Mouse (Mus musculus): ENCODE data around the gene P4ha2.

P4ha2 gene

DNA sequence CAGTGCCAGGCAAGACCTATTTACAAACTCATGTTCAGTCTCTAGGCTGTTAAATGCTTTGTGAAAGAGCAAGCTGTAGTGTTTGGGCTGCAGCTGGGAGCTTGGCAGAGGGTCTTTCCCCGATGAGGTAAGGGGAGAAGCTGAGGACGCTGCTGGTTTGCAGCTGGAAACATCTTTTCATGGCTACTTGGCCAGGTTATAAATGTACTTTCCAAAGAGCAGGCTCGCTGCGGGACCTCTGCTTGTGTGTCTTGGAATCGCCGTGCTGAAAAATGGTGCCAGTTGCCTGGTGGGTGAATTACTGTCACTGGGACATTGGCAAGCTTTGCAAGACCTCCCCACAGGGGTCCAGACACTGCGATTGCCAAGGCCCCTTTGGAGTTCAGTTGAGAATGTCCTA is 7.3 kb downstream of the P4ha2 start:
- no peak for DNase-seq (ENCODE audit: low read depth)

DNA sequence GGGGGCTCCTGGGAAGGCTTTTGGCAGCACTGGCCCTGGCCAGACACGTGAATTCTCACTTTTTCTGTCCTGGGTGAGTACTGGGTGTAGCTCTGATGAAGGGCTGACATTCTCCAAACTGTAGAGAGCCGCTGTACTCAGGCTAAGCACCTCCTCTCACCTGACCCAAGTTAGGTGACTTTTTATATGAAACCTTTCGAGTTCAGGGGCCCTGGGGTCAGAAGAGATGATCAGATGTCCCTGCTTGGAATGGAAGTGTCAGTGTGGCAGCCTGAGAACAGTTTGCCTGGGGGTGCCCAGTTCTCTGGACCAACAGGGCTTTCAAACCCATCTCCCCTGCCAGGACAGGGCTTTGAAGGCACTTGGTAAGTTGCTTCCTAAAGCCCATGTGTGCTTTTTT is 8.2 kb downstream of the P4ha2 start:
- no peak for DNase-seq (ENCODE audit: low read depth)

DNA sequence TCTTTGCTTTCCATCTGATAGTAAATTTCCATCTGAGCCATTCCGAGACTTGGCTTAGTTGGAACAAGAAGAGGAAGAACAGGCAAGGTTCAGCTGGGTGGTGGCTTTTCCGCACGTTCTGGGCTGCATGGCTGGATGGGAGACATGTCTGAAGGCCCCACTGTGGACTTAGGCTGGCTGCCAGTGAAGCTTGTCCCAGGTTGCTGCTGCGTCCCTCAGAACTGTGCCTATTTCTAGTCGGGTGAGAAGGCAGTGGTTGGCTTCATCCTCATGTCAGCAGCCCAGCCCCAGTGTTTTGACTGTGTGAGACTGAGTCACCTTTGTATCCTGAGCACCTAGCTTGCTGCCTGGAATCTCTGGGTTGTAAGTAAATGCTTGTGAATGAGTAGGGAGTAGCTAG is 9.0 kb downstream of the P4ha2 start:
- DNase-seq (ENCODE audit: low read depth): no peak

DNA sequence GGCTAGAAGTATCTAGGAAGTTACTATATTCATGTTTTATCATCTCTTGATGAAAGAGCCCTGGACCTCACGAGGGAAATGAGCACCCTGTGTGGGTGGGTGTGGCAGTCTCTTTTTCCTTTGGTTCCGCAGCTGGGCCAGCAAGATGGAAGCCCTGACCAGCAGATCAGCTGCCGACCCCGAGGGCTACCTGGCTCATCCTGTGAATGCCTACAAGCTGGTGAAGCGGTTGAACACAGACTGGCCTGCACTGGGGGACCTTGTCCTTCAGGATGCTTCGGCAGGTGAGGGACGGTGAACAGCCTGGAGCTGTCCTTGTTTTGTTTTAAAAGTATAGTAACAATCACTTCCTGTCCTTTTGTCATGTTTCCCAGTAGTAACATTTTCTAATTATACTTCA is 11.4 kb downstream of the P4ha2 start:
- DNase-seq (ENCODE audit: low read depth): no peak

DNA sequence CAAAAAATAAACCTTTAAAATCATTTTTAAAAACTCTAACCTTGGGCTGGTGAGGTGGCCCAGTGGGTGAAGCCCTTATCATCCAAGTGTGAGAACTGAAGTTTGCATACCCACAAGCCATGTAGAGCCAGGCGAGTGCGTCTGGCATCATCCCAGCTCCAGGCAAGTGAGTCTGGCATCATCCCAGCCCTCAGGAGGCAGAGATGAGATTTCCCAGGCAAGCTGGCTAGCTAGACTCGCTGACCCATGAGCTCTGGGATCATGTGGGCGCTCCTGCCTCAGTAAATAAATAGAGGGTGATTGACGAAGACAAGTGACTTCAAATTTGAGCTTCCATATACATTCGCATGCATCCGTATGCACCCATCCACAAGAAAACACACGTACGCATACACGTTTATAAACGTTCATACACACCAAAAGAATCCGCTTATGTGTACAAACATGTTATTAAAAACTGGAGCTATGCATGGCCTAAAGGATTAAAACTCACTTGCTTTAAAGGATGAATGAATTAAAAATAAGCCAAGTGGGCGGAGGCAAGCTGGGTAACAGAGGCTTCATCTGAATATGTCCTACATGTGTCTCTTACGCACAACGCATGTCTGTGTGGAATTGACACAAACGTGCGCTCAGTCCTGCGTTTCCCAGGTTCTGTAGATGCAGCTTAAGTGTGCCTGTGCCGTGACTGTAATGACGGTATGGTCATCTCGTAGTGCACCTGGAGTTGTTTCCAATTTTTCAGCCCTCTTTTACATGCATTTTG is 12.3 kb downstream of the P4ha2 start:
- no peak for DNase-seq (ENCODE audit: low read depth)

DNA sequence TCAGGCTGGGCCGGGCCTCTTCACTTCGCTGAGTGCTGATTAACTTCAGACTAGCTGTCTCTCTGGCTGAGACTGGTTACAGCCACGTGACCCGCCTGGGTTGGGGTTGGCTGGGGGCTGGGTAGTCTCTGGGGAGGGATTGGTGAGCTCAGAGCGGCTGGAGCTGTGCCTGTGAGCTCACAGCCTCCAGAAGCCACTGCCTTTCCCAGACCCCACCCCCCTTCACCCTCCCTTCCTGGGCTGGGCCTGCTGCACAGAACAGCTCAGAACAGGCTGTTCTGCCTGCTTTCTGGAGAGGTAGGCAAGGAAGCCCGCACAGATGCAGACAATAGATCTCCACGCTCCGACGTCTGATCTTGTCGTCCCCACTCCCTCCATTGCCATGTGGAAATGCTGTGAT is 13.0 kb downstream of the P4ha2 start:
- peak; percentile 78 for DNase-seq (ENCODE audit: low read depth)

DNA sequence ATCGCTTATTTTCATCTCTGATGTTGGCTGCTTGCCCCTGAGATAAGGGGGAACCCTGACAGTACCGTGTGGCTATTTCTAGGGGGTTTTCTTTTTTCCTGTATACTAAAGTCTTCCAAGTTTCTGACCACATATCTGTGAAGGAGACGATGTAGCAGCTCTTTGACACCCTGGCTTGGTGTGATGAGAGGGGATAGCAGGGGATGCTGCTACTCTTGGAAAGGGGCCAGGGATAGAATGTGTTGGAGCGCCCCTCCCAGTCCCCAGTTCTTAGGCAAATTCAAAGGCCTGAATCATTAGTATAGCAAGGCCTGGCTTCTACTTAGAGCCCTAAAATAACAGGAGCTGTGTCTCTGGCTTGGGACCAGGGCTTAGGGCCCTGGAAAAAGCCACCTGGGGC is 13.5 kb downstream of the P4ha2 start:
- DNase-seq (ENCODE audit: low read depth): no peak

DNA sequence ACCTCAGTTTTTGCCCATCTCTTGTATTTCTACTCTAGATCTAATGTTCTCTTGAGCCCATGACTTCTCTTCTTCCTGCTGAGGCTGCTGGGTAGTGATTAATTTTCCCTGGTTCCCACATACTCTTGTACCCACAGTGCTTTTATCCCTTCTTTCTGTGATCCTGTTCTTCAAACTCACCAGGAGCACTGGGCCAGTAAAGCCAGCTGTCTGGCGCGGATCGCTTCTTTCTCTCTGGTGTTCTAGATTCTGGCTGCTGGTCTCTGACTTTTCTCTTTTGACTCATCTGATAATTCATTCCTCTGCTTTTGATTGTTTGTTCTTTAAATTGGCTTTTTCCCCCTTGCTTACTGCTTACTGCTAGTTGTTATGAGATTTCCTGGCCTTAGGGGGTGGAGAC is 14.9 kb downstream of the P4ha2 start:
- no peak for DNase-seq (ENCODE audit: low read depth)

DNA sequence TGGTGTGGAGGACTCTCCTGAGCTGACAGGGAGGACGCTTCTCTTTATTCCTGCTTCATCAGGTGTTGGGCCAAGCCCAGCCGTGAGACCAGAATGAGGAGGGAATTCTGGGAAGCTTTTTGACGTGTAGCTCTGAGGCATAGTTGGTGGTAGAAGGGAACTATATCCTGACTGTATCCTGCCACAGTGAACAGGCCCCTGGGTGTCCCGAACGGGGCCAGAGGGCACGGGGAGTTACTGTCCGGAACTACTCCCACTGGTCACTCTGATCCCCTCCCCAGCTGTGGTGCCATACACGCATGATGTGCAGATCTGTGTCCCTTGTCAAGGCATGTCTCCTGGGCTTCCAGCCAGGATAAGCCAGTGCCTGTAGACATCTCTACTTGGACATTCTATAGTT is 15.4 kb downstream of the P4ha2 start:
- DNase-seq (ENCODE audit: low read depth): no peak

DNA sequence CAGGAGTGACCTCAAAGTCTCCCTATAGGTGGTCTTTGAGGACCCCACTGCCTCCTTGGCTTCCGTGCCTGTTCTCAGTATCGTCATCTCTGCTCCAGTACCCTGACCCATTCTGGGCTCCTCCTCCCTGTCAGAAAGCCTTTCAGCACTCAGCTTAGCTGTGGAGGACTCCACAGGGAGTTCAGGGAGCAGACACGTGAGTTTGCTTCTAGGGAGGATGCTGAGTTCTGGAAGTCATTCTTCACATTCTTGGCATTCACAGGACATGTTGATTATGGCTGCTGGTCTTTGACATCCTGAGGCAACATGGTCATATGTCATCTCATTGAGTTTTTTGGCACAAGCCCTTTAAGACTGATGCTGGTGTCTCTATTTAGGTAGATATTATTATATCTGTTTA is 16.0 kb downstream of the P4ha2 start:
- DNase-seq (ENCODE audit: low read depth): no peak

DNA sequence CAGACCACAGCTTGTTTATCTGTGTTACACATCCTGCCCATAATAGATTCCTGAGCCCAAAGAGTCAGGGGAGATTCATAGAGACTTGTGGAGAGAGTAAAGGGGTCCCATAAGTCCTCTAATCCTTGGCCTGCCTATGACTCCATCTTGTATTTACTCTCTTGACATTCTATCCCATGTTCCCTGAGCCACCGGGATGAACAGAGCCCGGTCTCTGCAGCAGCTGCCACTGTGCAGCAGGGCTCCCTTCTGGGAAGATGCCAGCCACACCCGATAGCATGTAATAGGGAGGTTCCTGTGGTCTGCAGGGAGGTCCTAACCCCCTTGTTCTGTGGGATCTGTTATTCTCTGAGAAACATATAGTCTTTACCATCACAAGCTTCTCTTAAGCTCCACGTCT is 16.5 kb downstream of the P4ha2 start:
- DNase-seq (ENCODE audit: low read depth): no peak

DNA sequence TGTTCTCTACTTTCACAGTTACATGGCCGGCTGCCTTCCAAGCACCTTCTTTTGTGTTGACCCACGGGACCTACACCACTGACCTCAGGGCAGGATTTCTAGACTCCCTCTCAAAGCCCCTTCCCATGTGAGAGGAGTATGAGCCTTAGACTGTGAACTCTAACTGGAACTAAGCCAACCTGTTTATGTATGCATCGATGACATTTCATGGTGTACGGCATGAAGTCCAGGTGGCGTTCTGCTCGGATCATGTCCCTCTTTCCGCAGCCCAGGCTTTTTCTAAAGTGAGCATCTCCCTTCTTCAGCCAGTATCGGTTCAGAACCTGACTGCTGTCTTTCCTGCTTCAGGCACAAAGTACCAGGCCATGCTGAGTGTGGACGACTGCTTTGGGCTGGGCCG is 17.2 kb downstream of the P4ha2 start:
- no peak for DNase-seq (ENCODE audit: low read depth)

DNA sequence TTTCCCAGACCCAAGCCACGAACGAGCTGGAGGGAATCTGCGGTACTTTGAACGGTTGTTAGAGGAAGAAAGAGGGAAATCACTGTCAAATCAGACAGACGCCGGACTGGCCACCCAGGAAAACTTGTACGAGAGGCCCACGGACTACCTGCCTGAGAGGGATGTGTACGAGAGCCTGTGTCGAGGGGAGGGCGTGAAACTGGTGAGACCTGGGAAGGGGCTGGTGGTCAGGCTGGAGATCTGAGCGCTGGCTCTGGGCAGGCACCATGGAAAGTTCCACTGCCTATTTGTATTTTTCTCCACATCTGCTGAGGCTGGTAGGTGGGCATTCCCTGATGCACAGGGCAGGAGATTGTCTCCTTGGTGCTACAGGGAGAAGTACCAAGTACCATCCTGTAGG is 19.2 kb downstream of the P4ha2 start:
- no peak for DNase-seq (ENCODE audit: low read depth)

DNA sequence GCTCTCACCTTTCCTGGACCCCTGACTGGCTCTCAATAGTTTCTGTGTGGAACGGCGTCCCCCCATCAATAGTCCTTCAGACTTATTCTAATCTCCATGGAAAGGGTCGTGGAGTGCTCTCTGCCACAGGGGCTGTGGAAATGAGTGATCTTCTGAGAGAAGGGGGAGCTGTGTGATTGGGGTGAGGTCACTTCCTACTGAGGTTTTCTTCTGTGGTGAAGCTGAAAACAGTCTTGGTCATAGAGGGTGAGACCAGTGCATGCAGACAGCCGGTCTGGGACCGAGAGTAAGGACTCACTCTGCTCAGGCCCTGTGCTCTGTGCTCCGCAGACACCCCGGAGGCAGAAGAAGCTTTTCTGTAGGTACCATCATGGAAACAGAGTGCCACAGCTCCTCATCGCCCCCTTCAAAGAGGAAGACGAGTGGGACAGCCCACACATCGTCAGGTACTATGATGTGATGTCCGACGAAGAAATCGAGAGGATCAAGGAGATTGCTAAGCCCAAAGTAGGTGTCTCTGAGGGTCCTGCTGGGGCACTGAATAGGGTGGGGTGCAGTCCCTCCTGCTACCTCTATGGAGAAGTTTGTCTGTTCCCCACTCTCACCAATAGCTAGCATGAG is 20.0 kb downstream of the P4ha2 start:
- DNase-seq (ENCODE audit: low read depth): no peak

DNA sequence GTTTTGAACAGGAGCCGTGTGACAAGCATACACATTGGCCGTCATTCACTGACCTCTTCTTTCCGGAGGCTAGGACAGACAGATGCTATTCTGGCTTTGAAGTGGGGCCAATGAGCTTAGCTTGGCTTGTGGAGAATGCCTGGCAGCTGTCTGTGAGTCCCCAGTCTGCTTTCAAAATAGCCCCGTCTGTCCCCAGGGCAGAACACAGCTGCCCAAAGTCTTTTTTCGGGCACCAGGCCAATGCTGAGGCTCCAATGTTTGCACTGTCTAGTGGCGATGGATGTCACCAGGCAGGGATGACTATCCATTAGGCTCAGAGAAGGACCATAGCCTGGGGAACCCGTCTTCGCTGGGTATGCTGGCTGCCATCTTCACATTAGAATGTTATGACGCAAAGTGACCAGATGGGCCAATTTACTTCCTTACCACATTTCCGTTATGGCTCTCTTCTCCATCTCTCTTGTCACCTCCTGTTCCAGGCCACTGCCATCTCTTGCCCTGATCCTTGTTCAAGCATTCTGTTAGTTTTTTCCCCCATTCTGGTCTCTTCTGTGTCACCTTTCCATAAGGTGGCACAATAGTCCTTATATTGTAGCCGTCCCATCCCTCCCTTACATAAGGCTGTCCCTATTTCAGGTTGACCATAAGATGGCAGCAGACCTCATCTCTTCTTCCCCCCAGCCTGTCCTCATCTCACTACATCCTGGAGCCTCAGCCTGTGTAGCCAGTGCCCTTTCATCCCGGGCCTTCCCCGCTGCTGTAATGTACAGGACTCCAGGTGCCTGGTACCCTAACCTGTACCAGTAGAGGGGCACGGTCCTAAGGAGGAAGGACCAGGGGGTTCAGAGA is 22.7 kb downstream of the P4ha2 start:
- DNase-seq (ENCODE audit: low read depth): peak; percentile 27

DNA sequence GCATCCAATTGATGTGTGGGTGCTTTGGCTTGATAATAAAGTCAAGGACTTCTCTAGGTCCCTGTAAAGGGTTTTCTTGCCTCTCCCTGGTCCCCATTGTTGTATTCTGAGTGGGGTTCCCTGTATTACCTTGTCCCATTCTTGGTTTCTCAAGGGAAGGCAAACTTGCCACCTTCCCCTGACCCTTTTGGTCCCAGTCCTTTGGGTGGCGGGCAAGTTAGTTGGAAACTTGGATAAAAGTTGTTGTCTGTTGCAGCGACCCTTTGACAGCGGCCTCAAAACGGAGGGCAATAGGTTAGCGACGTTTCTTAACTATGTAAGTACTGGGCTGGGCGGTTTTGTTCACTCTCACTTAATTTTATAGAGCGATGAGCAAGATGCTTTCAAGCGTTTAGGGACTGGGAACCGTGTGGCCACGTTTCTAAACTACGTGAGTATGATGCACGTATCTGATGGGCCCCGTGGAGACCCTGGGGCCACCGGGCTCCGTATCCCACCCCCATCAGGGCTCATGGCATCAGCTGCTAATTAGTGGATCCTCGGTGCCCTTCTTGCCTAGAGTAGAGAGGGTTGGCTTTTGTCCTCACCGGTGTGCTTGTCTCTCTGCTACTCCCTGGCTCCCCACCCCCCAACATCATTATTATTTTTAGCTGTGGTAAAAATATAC is 26.2 kb downstream of the P4ha2 start:
- no peak for DNase-seq (ENCODE audit: low read depth)

DNA sequence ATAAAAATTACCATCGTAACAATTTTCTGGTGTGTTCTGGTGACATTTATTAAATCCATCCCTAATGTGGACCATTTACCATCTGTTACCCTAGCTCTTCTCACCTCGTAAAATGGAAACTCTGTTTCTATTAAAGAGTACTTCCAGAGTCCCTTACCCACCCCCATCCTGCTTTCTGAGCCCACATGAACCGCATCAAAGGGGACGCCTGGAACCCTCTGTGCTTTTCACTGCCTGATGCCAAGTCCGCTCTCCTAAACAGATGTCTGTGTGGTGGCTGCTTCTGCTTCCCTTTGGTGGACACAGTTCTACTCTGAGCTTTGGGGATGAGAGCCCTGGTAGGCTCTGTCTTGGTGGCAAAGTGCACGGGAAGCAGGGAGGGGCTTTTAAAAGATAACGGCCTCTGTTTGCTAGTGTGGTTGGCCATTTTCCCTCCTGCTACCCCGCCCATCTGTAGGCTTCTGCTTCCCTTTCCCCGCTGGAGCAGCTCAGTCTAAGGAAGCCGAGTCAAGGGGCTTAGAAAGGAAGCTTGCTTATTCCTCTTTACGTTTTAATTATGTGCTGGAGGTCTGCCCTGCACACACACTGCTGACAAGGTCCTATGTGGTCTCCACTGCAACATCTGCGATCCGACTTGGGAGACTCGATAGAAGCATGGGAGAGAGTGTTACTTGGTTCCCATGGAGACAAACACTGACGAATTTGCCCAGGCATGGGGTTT is 26.9 kb downstream of the P4ha2 start:
- peak; percentile 57 for DNase-seq (ENCODE audit: low read depth)

DNA sequence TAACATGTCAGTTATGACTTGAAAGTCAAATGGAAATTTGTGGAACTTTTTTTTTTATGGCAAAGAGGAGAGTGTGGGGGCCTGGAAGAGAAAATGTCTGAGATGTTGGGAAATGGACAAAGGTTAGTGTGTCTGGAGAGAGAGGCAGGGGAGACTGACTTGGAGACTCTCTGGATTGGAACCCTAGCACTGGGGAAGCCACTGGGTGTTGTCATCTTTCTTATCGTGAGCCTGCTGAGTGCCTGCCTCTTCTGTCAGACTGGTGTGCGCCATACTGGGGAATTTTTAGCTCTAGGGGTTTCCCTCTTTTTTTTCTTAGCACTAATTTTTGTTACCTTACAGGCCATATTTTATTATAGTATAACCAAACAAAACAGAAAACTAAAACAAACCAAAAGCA is 27.5 kb downstream of the P4ha2 start:
- no peak for DNase-seq (ENCODE audit: low read depth)

DNA sequence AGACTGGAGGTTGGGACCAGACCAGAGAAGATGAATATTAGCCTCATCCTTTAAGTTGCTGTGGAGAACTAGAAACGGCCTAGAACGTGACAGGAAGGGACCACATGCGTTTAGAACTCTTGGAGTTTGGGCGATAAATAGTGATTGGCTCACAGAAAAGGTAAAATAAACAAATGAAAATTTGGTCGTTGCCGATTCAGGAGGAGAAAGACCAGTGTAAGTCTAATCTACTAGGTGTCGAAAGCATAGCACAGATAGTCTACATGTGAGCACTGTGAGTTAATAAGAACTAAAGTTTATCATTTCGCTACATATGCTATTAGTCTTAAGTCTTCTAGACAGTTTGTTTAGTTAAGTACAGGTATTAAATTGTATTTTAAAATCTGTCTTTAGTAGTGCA is 30.1 kb downstream of the P4ha2 start:
- DNase-seq (ENCODE audit: low read depth): no peak

DNA sequence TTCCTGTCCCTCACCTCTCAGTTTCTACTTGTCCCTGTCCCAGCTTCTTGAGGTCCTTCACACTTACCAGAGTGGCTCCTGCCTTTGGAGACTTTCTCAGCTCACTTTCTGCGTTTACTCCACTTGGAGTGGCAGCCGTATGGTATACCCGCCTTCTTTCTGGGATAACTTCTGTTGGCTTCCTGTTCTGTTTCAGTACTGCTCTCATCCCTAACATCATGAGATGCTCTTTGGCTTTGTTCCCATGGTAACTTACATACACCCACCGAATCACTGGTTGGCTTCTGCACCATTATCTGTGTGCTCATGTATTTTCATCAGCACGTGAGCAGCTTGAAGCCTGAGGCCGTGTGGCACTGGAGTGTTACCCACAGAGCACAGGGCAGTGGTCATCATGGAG is 30.8 kb downstream of the P4ha2 start:
- DNase-seq (ENCODE audit: low read depth): no peak

DNA sequence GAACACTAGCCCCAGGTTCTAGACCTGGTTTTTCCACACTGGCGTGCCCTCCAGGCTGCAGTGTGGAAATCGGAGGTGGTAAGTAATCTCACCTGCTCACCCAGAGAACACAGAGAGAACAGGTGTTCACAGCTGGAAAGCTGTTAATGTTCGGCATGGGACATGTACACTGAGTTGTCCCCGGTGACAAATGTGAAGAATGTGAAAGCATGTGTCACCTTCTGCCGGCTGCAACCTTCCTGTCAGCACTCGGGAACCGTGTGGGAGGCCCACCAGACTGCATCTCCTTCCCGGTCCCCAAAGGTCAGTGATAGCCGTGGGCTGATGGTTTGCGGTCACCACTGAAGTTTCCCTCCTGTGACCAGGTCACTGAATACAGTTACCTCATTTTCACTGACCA is 32.4 kb downstream of the P4ha2 start:
- DNase-seq (ENCODE audit: low read depth): no peak

DNA sequence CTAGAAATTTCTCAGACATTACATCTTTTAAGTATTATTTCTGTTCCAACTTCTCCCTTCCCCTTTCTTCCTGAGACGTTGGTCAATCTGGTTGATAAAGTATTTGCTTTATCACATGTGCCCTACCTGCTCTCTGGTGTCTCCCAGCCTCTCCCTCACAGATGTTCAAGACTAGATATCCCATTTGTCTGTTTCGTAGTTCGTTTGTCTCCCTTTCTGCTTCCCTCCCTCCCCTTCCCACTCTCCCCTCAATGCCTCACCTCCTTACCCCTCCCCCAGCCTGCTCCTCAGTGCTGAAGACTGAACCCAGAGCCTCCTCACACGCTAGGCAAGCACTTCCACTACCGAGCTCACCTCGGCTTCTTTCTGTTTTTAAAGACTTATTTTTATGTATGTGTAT is 35.0 kb downstream of the P4ha2 start:
- DNase-seq (ENCODE audit: low read depth): no peak

Measured in naive thymus-derived CD4-positive, alpha-beta T cell, adult 2 months (primary cell).